Mouse (Mus musculus): ENCODE measurements around the gene 2210016L21Rik. TPM values are rescaled to one million over a fixed set of nuclear protein-coding genes. Genes with fewer than 3 reads are reported as not detected.

The 2210016L21Rik gene
- total and polyA plus RNA-seq, 3 experiments, result 16.2 to 46.1 TPM; not detected in 1

DNA sequence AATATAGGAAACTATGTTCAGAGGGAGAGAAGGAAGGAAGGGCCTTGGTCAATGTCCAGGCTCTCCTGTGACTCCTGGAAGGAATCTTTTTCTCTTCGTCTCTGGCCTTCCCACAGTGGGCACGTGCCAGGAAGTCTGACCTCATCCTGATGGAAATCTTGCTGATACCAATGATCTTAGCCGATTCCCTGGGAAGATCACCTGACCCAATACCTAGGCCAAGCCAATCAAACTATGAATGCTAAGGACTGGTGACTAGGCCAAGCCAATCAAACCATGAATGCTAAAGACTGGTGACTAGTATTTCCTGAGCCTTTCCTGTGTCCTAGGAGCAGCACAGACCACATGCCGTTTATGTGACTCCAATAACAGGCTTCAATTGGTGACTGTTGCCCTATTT is 28.3 kb upstream of the 2210016L21Rik start:
- no peak for DNase-seq (ENCODE audit: low read depth, low spot score)
- H3K27ac ChIP-seq (ENCODE audit: control insufficient read depth, low read depth, low read length), result no peak overlapping the region
- H3K9ac ChIP-seq (ENCODE audit: control insufficient read depth, low read depth, low read length, poor library complexity, severe bottlenecking), result no peak overlapping the region
- H3K27me3 ChIP-seq (ENCODE audit: control insufficient read depth in 1 of 2, insufficient read depth in 2 of 2, low read length in 2 of 2), result no peaks in the 10 kb centered on the region; a peak in 1 of 4 replicates
- H3K36me3 ChIP-seq (ENCODE audit: control insufficient read depth in 1 of 2, insufficient read depth in 2 of 2, low read length in 2 of 2), result no peaks in the 10 kb centered on the region
- no peaks in the 10 kb centered on the region for H3K9me3 ChIP-seq (replicated peaks; ENCODE audit: insufficient read depth, low read length)
- H3K79me2 ChIP-seq (ENCODE audit: control insufficient read depth, insufficient read depth, low read length, poor library complexity), result no peaks in the 10 kb centered on the region
- no peak for TF ChIP-seq ZNF384 (IDR thresholded peaks at IDR 0.05; ENCODE audit: low read depth, low read length)
- TF ChIP-seq POLR2AphosphoS5 (IDR thresholded peaks at IDR 0.05; ENCODE audit: borderline replicate concordance, low read depth, low read length), result no peak
- no peak for TF ChIP-seq GATA1 (IDR thresholded peaks at IDR 0.05; ENCODE audit: low read depth, low read length)
- no peak for TF ChIP-seq HCFC1 (IDR thresholded peaks at IDR 0.05; ENCODE audit: low read depth, low read length)
- TF ChIP-seq POLR2AphosphoS2 (IDR thresholded peaks at IDR 0.05; ENCODE audit: low read length), result no peak
- TF ChIP-seq CHD2 (IDR thresholded peaks at IDR 0.05; ENCODE audit: low read length), result no peak
- no peak for TF ChIP-seq BHLHE40 (IDR thresholded peaks at IDR 0.05; ENCODE audit: borderline replicate concordance, low read depth, low read length)
- TF ChIP-seq KAT2A (conservative IDR thresholded peaks at IDR 0.05; ENCODE audit: low read depth, low read length), result no peak
- 0 out of 4 replicates have a peak, but pooled peaks cover 0 to 6% of the 10 kb centered on the region in 2 experiments for H3K4me1 ChIP-seq (ENCODE audit: control insufficient read depth in 1 of 2, insufficient read depth in 2 of 2, low read length in 2 of 2)
- H3K4me3 ChIP-seq (ENCODE audit: control insufficient read depth in 1 of 2, insufficient read depth in 1 of 2, low read depth in 2 of 2, low read length in 2 of 2), result no peak overlapping the region

- peaks cover 0 to 10% of the 10 kb centered on the region in 2 experiments; a peak in 1 of 4 replicates for H3K4me1 ChIP-seq (ENCODE audit: control insufficient read depth in 1 of 2, insufficient read depth in 2 of 2, low read length in 2 of 2)
- H3K36me3 ChIP-seq (ENCODE audit: control insufficient read depth in 1 of 2, insufficient read depth in 2 of 2, low read length in 2 of 2), result no peaks in the 10 kb centered on the region
- H3K27ac ChIP-seq (ENCODE audit: control insufficient read depth, low read depth, low read length), result no peak overlapping the region
- no peak overlapping the region for H3K9ac ChIP-seq (ENCODE audit: control insufficient read depth, low read depth, low read length, poor library complexity, severe bottlenecking)
- H3K4me3 ChIP-seq (ENCODE audit: control insufficient read depth in 1 of 2, insufficient read depth in 1 of 2, low read depth in 2 of 2, low read length in 2 of 2), result no peak overlapping the region
- no peaks in the 10 kb centered on the region for H3K9me3 ChIP-seq (replicated peaks; ENCODE audit: insufficient read depth, low read length)
- TF ChIP-seq BHLHE40 (IDR thresholded peaks at IDR 0.05; ENCODE audit: borderline replicate concordance, low read depth, low read length) (no peak), E2F4 (IDR thresholded peaks at IDR 0.05; ENCODE audit: borderline replicate concordance, low read depth, low read length) (no peak), MXI1 (IDR thresholded peaks at IDR 0.05; ENCODE audit: low read depth, low read length) (no peak), RAD21 (IDR thresholded peaks at IDR 0.05; ENCODE audit: low read depth, low read length) (no peak), ZNF384 (IDR thresholded peaks at IDR 0.05; ENCODE audit: low read depth, low read length) (no peak), MYC (IDR thresholded peaks at IDR 0.05; ENCODE audit: low read depth, low read length) (no peak), NELFE (IDR thresholded peaks at IDR 0.05; ENCODE audit: low read depth, low read length) (no peak), ELF1 (IDR thresholded peaks at IDR 0.05; ENCODE audit: low read depth, low read length) (no peak), MYB (IDR thresholded peaks at IDR 0.05; ENCODE audit: low read depth, low read length) (no peak)
- no peaks in the 10 kb centered on the region; a peak in 1 of 4 replicates for H3K27me3 ChIP-seq (ENCODE audit: control insufficient read depth in 1 of 2, insufficient read depth in 2 of 2, low read length in 2 of 2)
- no peak for DNase-seq (ENCODE audit: low read depth, low spot score)
- no peaks in the 10 kb centered on the region for H3K79me2 ChIP-seq (ENCODE audit: control insufficient read depth, insufficient read depth, low read length, poor library complexity)
Observed at GRCm38 (mm10) chr5:114914855-114915254, 27.1 kb upstream of the 2210016L21Rik start.

DNA sequence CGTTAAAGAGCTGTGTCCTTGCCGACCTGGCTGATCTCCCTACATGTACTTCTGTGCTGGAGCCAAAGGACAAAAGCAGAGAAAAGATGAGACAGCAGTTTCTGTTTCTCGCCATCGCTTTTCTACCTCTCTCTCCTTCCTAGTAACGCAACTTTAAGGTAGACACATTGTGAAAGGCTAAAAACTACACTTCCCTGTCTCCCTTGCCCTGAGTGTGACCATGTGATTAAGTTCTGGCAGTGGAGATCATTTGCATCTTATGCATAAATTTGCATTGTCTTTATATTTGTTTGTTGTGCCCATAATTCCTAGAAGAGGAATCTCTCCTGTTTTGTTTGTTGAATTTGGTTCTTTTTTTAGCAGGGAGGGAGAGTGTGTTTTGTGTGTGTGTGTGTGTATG is 26.1 kb upstream of the 2210016L21Rik start:
- no peak for DNase-seq (ENCODE audit: low read depth, low spot score)
- TF ChIP-seq UBTF (IDR thresholded peaks at IDR 0.05; ENCODE audit: borderline replicate concordance, insufficient read depth, low read depth, low read length) (no peak), ZNF384 (IDR thresholded peaks at IDR 0.05; ENCODE audit: low read depth, low read length) (no peak), MAX (IDR thresholded peaks at IDR 0.05; ENCODE audit: low read length) (no peak), HCFC1 (IDR thresholded peaks at IDR 0.05; ENCODE audit: low read depth, low read length) (peak; percentile 73), RAD21 (IDR thresholded peaks at IDR 0.05; ENCODE audit: low read depth, low read length) (no peak), TAL1 (IDR thresholded peaks at IDR 0.05; ENCODE audit: low read length) (no peak), USF1 (IDR thresholded peaks at IDR 0.05; ENCODE audit: low read depth, low read length) (peak; percentile 68), E2F4 (IDR thresholded peaks at IDR 0.05; ENCODE audit: borderline replicate concordance, low read depth, low read length) (no peak), NRF1 (IDR thresholded peaks at IDR 0.05; ENCODE audit: insufficient read depth, low read depth, low read length, poor library complexity, severe bottlenecking) (no peak), GATA1 (IDR thresholded peaks at IDR 0.05; ENCODE audit: low read depth, low read length) (no peak), TCF12 (IDR thresholded peaks at IDR 0.05; ENCODE audit: low read depth, low read length) (no peak), ELF1 (IDR thresholded peaks at IDR 0.05; ENCODE audit: low read depth, low read length) (no peak), POLR2AphosphoS5 (IDR thresholded peaks at IDR 0.05; ENCODE audit: borderline replicate concordance, low read depth, low read length) (no peak), CHD2 (IDR thresholded peaks at IDR 0.05; ENCODE audit: low read length) (no peak), GABPA (IDR thresholded peaks at IDR 0.05; ENCODE audit: low read depth, low read length) (no peak), JUND (IDR thresholded peaks at IDR 0.05; ENCODE audit: low read depth, low read length) (no peak)
- H3K4me1 ChIP-seq (ENCODE audit: control insufficient read depth in 1 of 2, insufficient read depth in 2 of 2, low read length in 2 of 2), result peaks cover 0 to 16% of the 10 kb centered on the region in 2 experiments; a peak in 1 of 4 replicates
- H3K4me3 ChIP-seq (ENCODE audit: control insufficient read depth in 1 of 2, insufficient read depth in 1 of 2, low read depth in 2 of 2, low read length in 2 of 2), result no peak overlapping the region
- no peaks in the 10 kb centered on the region for H3K36me3 ChIP-seq (ENCODE audit: control insufficient read depth in 1 of 2, insufficient read depth in 2 of 2, low read length in 2 of 2)
- H3K27ac ChIP-seq (ENCODE audit: control insufficient read depth, low read depth, low read length), result no peak overlapping the region
- no peak overlapping the region for H3K9ac ChIP-seq (ENCODE audit: control insufficient read depth, low read depth, low read length, poor library complexity, severe bottlenecking)
- H3K27me3 ChIP-seq (ENCODE audit: control insufficient read depth in 1 of 2, insufficient read depth in 2 of 2, low read length in 2 of 2), result no peaks in the 10 kb centered on the region
- H3K79me2 ChIP-seq (ENCODE audit: control insufficient read depth, insufficient read depth, low read length, poor library complexity), result no peaks in the 10 kb centered on the region
- no peaks in the 10 kb centered on the region for H3K9me3 ChIP-seq (replicated peaks; ENCODE audit: insufficient read depth, low read length)

Measured in MEL (cell line).